13 mouse cellular contexts compared by ENCODE assay signal in the genomic region with DNA sequence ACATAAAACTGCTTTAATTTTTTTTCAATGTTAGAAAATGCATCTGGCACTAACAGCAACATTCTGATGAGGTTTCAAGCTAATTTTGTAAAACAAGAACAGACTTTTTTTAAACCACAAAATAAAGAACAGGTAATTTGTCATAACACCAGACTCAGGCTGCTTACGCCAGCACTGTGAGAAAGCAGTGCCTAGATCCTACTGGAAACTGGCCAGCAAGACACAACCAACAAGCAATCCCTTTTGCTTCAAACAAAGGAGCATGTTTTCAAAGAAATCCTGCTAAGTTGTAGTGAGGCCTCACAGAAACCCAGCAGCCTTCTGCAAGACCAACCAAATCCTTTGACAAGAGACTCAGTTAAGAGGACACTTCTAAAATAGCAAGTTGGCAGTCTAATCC.
DNase-seq lines count a peak whose midpoint lies in the region; ATAC-seq and TF ChIP-seq lines count a peak whose summit lies in the region.
"Had no signal": no experiment of that assay in that cellular context is flagged by ENCODE, and none has a peak within 500 bp of the region (broad histone marks: within the 10 kb centered on the region; RNA-seq: fewer than 3 reads in every experiment).

No protein-coding gene starts in this region.

- WGBS in stomach, embryonic 16.5 days, result 61% methylated on average over 1 of the region's 1 CpGs
- WGBS in stomach, postnatal 0 days, result 54% methylated on average over 1 of the region's 1 CpGs
- WGBS in liver, embryonic 12.5 days (ENCODE audit: insufficient replicate concordance), result 88% methylated on average over 1 of the region's 1 CpGs

- TF ChIP-seq CTCF in gastrocnemius, adult 2 months (IDR thresholded peaks at IDR 0.05), result no peak
- no peak for TF ChIP-seq CTCF in left cerebral cortex, adult 2 months (IDR thresholded peaks at IDR 0.05)
- TF ChIP-seq CTCF in stomach, postnatal 0 days (IDR thresholded peaks at IDR 0.05; ENCODE audit: low read depth), result no peak

- no peak for DNase-seq in gastrocnemius, adult 2 months
- no peak for DNase-seq in gastrocnemius, adult 8-10 months (ENCODE audit: low spot score in 2 of 2)
- DNase-seq in left cerebral cortex, adult 2 months (ENCODE audit: extremely low spot score in 1 of 2, low spot score in 2 of 2), result no peak
- no peak for DNase-seq in left cerebral cortex, postnatal 10 days (ENCODE audit: extremely low spot score in 1 of 2, low spot score in 2 of 2)
- no peak for DNase-seq in stomach, postnatal 0 days (ENCODE audit: low spot score)
- DNase-seq in adrenal gland, adult 8-10 months, result no peak
- DNase-seq: cerebellum, adult 2 months; embryo, embryonic 11 days; lung, adult 2 months; right cerebral cortex, adult 18-20 months had no signal

- no peak overlapping the region for H3K9ac ChIP-seq in stomach, embryonic 16.5 days (ENCODE audit: low read length)
- no peak overlapping the region for H3K9ac ChIP-seq in stomach, postnatal 0 days (ENCODE audit: low read length)
- H3K9ac ChIP-seq in liver, embryonic 12.5 days, result no peak overlapping the region
- H3K9ac ChIP-seq: midbrain, embryonic 12.5 days had no signal

- H3K36me3 ChIP-seq in stomach, embryonic 16.5 days (ENCODE audit: control insufficient read depth, insufficient read depth, low read length), result no peaks in the 10 kb centered on the region
- no peaks in the 10 kb centered on the region for H3K36me3 ChIP-seq in stomach, postnatal 0 days (ENCODE audit: control insufficient read depth, insufficient read depth, low read length)
- H3K36me3 ChIP-seq in liver, embryonic 12.5 days, result peaks cover 15% of the 10 kb centered on the region
- H3K36me3 ChIP-seq: midbrain, embryonic 12.5 days had no signal

- H3K4me2 ChIP-seq in stomach, embryonic 16.5 days (ENCODE audit: low read depth, low read length), result no peak overlapping the region
- H3K4me2 ChIP-seq in stomach, postnatal 0 days (replicated peaks; ENCODE audit: low read depth), result no peak overlapping the region
- H3K4me2 ChIP-seq in liver, embryonic 12.5 days, result no peak overlapping the region
- H3K4me2 ChIP-seq: midbrain, embryonic 12.5 days had no signal

- H3K4me1 ChIP-seq in stomach, embryonic 16.5 days (ENCODE audit: control insufficient read depth, insufficient read depth, low read length), result peaks cover 16% of the 10 kb centered on the region; the same call in 1 of the 2 replicates
- H3K4me1 ChIP-seq in stomach, postnatal 0 days (replicated peaks; ENCODE audit: control insufficient read depth, insufficient read depth), result 0 out of 2 replicates have a peak, but pooled peaks cover 4% of the 10 kb centered on the region
- H3K4me1 ChIP-seq in liver, embryonic 12.5 days, result no peaks in the 10 kb centered on the region; the same call in 1 of the 2 replicates

- ATAC-seq in stomach, embryonic 16.5 days (ENCODE audit: insufficient read depth, low FRiP score), result no peak
- no peak for ATAC-seq in stomach, postnatal 0 days (ENCODE audit: low FRiP score, low TSS enrichment)
- no peak for ATAC-seq in liver, embryonic 12.5 days

- intact Hi-C loops in gastrocnemius, adult 2 months (cut with DNase I), result no loop called here
- intact Hi-C loops in left cerebral cortex, adult 2 months (cut with DNase I), result no loop called here
- intact Hi-C loops in left cerebral cortex, postnatal 10 days (cut with DNase I), result no loop called here

- H3K27me3 ChIP-seq in stomach, embryonic 16.5 days (ENCODE audit: control insufficient read depth, insufficient read depth, low read length), result no peaks in the 10 kb centered on the region
- H3K27me3 ChIP-seq in stomach, postnatal 0 days (ENCODE audit: control insufficient read depth, insufficient read depth, low read length), result no peaks in the 10 kb centered on the region
- no peaks in the 10 kb centered on the region for H3K27me3 ChIP-seq in liver, embryonic 12.5 days (replicated peaks)
- H3K27me3 ChIP-seq: midbrain, embryonic 12.5 days had no signal

- no peaks in the 10 kb centered on the region for H3K9me3 ChIP-seq in stomach, embryonic 16.5 days (replicated peaks; ENCODE audit: control insufficient read depth, low read length)
- no peaks in the 10 kb centered on the region for H3K9me3 ChIP-seq in stomach, postnatal 0 days (ENCODE audit: control insufficient read depth, low read length)
- no peaks in the 10 kb centered on the region for H3K9me3 ChIP-seq in liver, embryonic 12.5 days (replicated peaks)
- H3K9me3 ChIP-seq: midbrain, embryonic 12.5 days had no signal

- TF ChIP-seq EP300 in stomach, postnatal 0 days (optimal IDR thresholded peaks at IDR 0.05), result no peak

- no peak overlapping the region for H3K4me3 ChIP-seq in gastrocnemius, adult 2 months
- no peak overlapping the region for H3K4me3 ChIP-seq in left cerebral cortex, adult 2 months
- H3K4me3 ChIP-seq in stomach, embryonic 16.5 days (replicated peaks; ENCODE audit: low read length), result no peak overlapping the region
- no peak overlapping the region for H3K4me3 ChIP-seq in stomach, postnatal 0 days (ENCODE audit: low read depth, low read length)
- no peak overlapping the region for H3K4me3 ChIP-seq in liver, embryonic 12.5 days
- H3K4me3 ChIP-seq: midbrain, embryonic 12.5 days had no signal

- 0 out of 2 replicates have a peak overlapping the region, but pooled peaks have one; percentile 2 for H3K27ac ChIP-seq in gastrocnemius, adult 2 months
- H3K27ac ChIP-seq in left cerebral cortex, adult 2 months, result peak overlapping the region; percentile 26; the same call in 1 of the 2 replicates
- H3K27ac ChIP-seq in stomach, embryonic 16.5 days (ENCODE audit: low read length), result 0 out of 2 replicates have a peak overlapping the region, but pooled peaks have one; percentile 2
- H3K27ac ChIP-seq in stomach, postnatal 0 days (replicated peaks), result no peak overlapping the region
- no peak overlapping the region for H3K27ac ChIP-seq in liver, embryonic 12.5 days
- H3K27ac ChIP-seq: midbrain, embryonic 12.5 days had no signal

Comparison
In these comparisons a context has a peak if more than half of its experiments do, and no peak if none do; other contexts are left out.
1. H3K27ac ChIP-seq: peak in gastrocnemius, adult 2 months (single experiment), left cerebral cortex, adult 2 months (single experiment) and stomach, embryonic 16.5 days (single experiment); none in stomach, postnatal 0 days (single experiment) and liver, embryonic 12.5 days (single experiment).